Mouse (Mus musculus) myocyte (in vitro differentiated cells): ENCODE measurements around the gene Ticrr. TPM values are rescaled to one million over a fixed set of nuclear protein-coding genes. Genes with fewer than 3 reads are reported as not detected.

Source experiments
- H3K27me3 ChIP-seq: one replicate; pipeline ENCODE4 v1.6.1; 2011; ENCODE audit not compliant: control insufficient read depth, insufficient read depth, insufficient read length
- H3K36me3 ChIP-seq: one replicate; pipeline ENCODE4 v1.6.1; 2011; ENCODE audit not compliant: control insufficient read depth, insufficient read depth
- H3K4me2 ChIP-seq: one replicate; pipeline ENCODE4 v1.6.1; 2011; ENCODE audit warnings: low read depth, control low read depth
- H3K4me3 ChIP-seq: one replicate; pipeline ENCODE4 v1.5.1; 2011; ENCODE audit warnings: mild to moderate bottlenecking, control low read depth, moderate library complexity
- H3K79me2 ChIP-seq: one replicate; pipeline ENCODE4 v1.6.1; 2011; ENCODE audit not compliant: control insufficient read depth, insufficient read depth
- H3ac ChIP-seq: one replicate; pipeline ENCODE4 v1.6.1; 2011; ENCODE audit not compliant: control insufficient read depth, insufficient read length
- CEBPB ChIP-seq: IDR thresholded peaks from 2 replicates; pipeline ENCODE4 v1.6.1; 2011; ENCODE audit warnings: mild to moderate bottlenecking, moderate library complexity; ENCODE audit not compliant: poor library complexity, insufficient read depth, severe bottlenecking
- E2F4 ChIP-seq: IDR thresholded peaks from one replicate; pipeline ENCODE4 v1.6.1; 2011; ENCODE audit warnings: mild to moderate bottlenecking, control low read depth, moderate library complexity; ENCODE audit not compliant: insufficient read depth
- MAX ChIP-seq: IDR thresholded peaks from one replicate; pipeline ENCODE4 v1.6.1; 2011; ENCODE audit warnings: low read depth, mild to moderate bottlenecking, control low read depth
- MYOD1 ChIP-seq, 3 experiments: IDR thresholded peaks; one replicate each; pipeline ENCODE4 v1.6.1; 2011; ENCODE audit warnings: control low read depth in 2 of 3, low read depth in 2 of 3, mild to moderate bottlenecking in 2 of 3, moderate library complexity in 1 of 3; ENCODE audit not compliant: insufficient read length in 2 of 3, control insufficient read depth in 1 of 3
- MYOG ChIP-seq, 3 experiments: IDR thresholded peaks; one replicate each; pipeline ENCODE4 v1.6.1; 2011; ENCODE audit warnings: control low read depth in 2 of 3, low read depth in 2 of 3, mild to moderate bottlenecking in 2 of 3; ENCODE audit not compliant: insufficient read length in 2 of 3, control insufficient read depth in 1 of 3, insufficient read depth in 1 of 3
- POLR2A ChIP-seq: IDR thresholded peaks from one replicate; pipeline ENCODE4 v1.6.1; 2011; ENCODE audit warnings: low read depth, mild to moderate bottlenecking, control low read depth, moderate library complexity; ENCODE audit not compliant: insufficient read length
- POLR2AphosphoS2 ChIP-seq: IDR thresholded peaks from one replicate; pipeline ENCODE4 v1.6.1; 2011; ENCODE audit warnings: low read depth, control low read depth; ENCODE audit not compliant: insufficient read length
- REST ChIP-seq: IDR thresholded peaks from one replicate; pipeline ENCODE4 v1.6.1; 2011; ENCODE audit warnings: mild to moderate bottlenecking, control low read depth, moderate library complexity; ENCODE audit not compliant: insufficient read depth, insufficient read length
- SRF ChIP-seq: IDR thresholded peaks from one replicate; pipeline ENCODE4 v1.6.1; 2011; ENCODE audit warnings: low read depth; ENCODE audit not compliant: control insufficient read depth, insufficient read length
- TCF12 ChIP-seq: IDR thresholded peaks from one replicate; pipeline ENCODE4 v1.6.1; 2011; ENCODE audit warnings: mild to moderate bottlenecking, control low read depth; ENCODE audit not compliant: poor library complexity, insufficient read depth, severe bottlenecking
- TCF3 ChIP-seq: IDR thresholded peaks from one replicate; pipeline ENCODE4 v1.6.1; 2011; ENCODE audit warnings: low read depth, control low read depth; ENCODE audit not compliant: insufficient read length
- USF1 ChIP-seq: IDR thresholded peaks from one replicate; pipeline ENCODE4 v1.6.1; 2011; ENCODE audit warnings: low read depth, mild to moderate bottlenecking, control low read depth, moderate library complexity
- polyA plus RNA-seq: library from polyadenylated mRNA; unstranded; fragments of >200 nt; fragmentation: generic; extraction: Trizol; gene quantifications from one replicate; pipeline ENCODE4 v1.2.1, GENCODE M21; 2012; ENCODE audit warnings: missing spikeins

The Ticrr gene
- polyA plus RNA-seq, 1 experiment, result 1.4 TPM

- TF ChIP-seq MYOG (IDR thresholded peaks at IDR 0.05; ENCODE audit: control insufficient read depth in 1 of 3, insufficient read depth in 1 of 3, insufficient read length in 2 of 3, low read depth in 2 of 3) (no peak), E2F4 (no peak), TCF12 (no peak), CEBPB (no peak)
- Histone ChIP-seq H3K4me2 (no peak overlapping the region), H3K79me2 (no peaks in the 10 kb centered on the region), H3ac (no peak overlapping the region), H3K27me3 (peaks cover 51% of the 10 kb centered on the region), H3K36me3 (no peaks in the 10 kb centered on the region), H3K4me3 (no peak overlapping the region)
Observed at GRCm38 (mm10) chr7:79631773-79632348, 28.1 kb upstream of the Ticrr start.

GRCm38 (mm10) chr7:79647233-79647632 lies 12.8 kb upstream of the Ticrr start:
- Histone ChIP-seq H3K79me2 (no peaks in the 10 kb centered on the region), H3K27me3 (peaks cover 10% of the 10 kb centered on the region), H3K4me3 (no peak overlapping the region), H3K4me2 (no peak overlapping the region), H3ac (no peak overlapping the region), H3K36me3 (no peaks in the 10 kb centered on the region)
- no peak for TF ChIP-seq MYOG (IDR thresholded peaks at IDR 0.05; ENCODE audit: control insufficient read depth in 1 of 3, insufficient read depth in 1 of 3, insufficient read length in 2 of 3, low read depth in 2 of 3)
- no peak for TF ChIP-seq REST
- TF ChIP-seq TCF12, result no peak
- TF ChIP-seq CEBPB, result no peak
- TF ChIP-seq E2F4, result no peak
- no peak for TF ChIP-seq POLR2A
- TF ChIP-seq TCF3, result no peak
- TF ChIP-seq USF1, result no peak
- no peak for TF ChIP-seq POLR2AphosphoS2

GRCm38 (mm10) chr7:79649005-79649404 lies 11.0 kb upstream of the Ticrr start:
- no peak overlapping the region for H3ac ChIP-seq
- no peak for TF ChIP-seq E2F4
- TF ChIP-seq MAX, result no peak
- TF ChIP-seq REST, result no peak
- TF ChIP-seq MYOG (IDR thresholded peaks at IDR 0.05; ENCODE audit: control insufficient read depth in 1 of 3, insufficient read depth in 1 of 3, insufficient read length in 2 of 3, low read depth in 2 of 3), result no peak
- TF ChIP-seq USF1, result no peak
- TF ChIP-seq TCF12, result no peak
- TF ChIP-seq POLR2AphosphoS2, result no peak
- no peak for TF ChIP-seq POLR2A
- TF ChIP-seq SRF, result no peak
- no peak for TF ChIP-seq TCF3
- TF ChIP-seq CEBPB, result no peak
- no peak for TF ChIP-seq MYOD1 (IDR thresholded peaks at IDR 0.05; ENCODE audit: control insufficient read depth in 1 of 3, insufficient read length in 2 of 3, low read depth in 2 of 3)
- peaks cover 10% of the 10 kb centered on the region for H3K27me3 ChIP-seq
- H3K36me3 ChIP-seq, result no peaks in the 10 kb centered on the region
- no peak overlapping the region for H3K4me2 ChIP-seq
- H3K4me3 ChIP-seq, result no peak overlapping the region
- H3K79me2 ChIP-seq, result no peaks in the 10 kb centered on the region

GRCm38 (mm10) chr7:79654185-79654584 lies 5.8 kb upstream of the Ticrr start:
- TF ChIP-seq POLR2AphosphoS2, result no peak
- TF ChIP-seq MYOG (IDR thresholded peaks at IDR 0.05; ENCODE audit: control insufficient read depth in 1 of 3, insufficient read depth in 1 of 3, insufficient read length in 2 of 3, low read depth in 2 of 3), result no peak
- no peak for TF ChIP-seq MYOD1 (IDR thresholded peaks at IDR 0.05; ENCODE audit: control insufficient read depth in 1 of 3, insufficient read length in 2 of 3, low read depth in 2 of 3)
- TF ChIP-seq USF1, result no peak
- TF ChIP-seq CEBPB, result no peak
- no peak for TF ChIP-seq POLR2A
- no peaks in the 10 kb centered on the region for H3K27me3 ChIP-seq
- no peaks in the 10 kb centered on the region for H3K36me3 ChIP-seq
- H3K79me2 ChIP-seq, result no peaks in the 10 kb centered on the region
- H3K4me3 ChIP-seq, result no peak overlapping the region
- no peak overlapping the region for H3K4me2 ChIP-seq
- no peak overlapping the region for H3ac ChIP-seq

GRCm38 (mm10) chr7:79654586-79654985 lies 5.4 kb upstream of the Ticrr start:
- Histone ChIP-seq H3K4me3 (no peak overlapping the region), H3ac (no peak overlapping the region), H3K79me2 (no peaks in the 10 kb centered on the region), H3K27me3 (no peaks in the 10 kb centered on the region), H3K4me2 (no peak overlapping the region), H3K36me3 (no peaks in the 10 kb centered on the region)
- TF ChIP-seq TCF3 (no peak), POLR2A (no peak), POLR2AphosphoS2 (no peak), REST (no peak), TCF12 (no peak), E2F4 (no peak), MYOD1 (IDR thresholded peaks at IDR 0.05; ENCODE audit: control insufficient read depth in 1 of 3, insufficient read length in 2 of 3, low read depth in 2 of 3) (no peak), CEBPB (no peak), MYOG (IDR thresholded peaks at IDR 0.05; ENCODE audit: control insufficient read depth in 1 of 3, insufficient read depth in 1 of 3, insufficient read length in 2 of 3, low read depth in 2 of 3) (no peak), USF1 (no peak), MAX (no peak), SRF (no peak)
